Mouse (Mus musculus) small intestine, adult 2 months (tissue): ENCODE data around the gene Rarb. TPM values are rescaled to one million over a fixed set of nuclear protein-coding genes. Genes with fewer than 3 reads are reported as not detected.

Source experiments
- H3K27ac ChIP-seq: fragments of 200-500 bp; 2 replicates; pipeline ENCODE4 v1.5.1; 2012; ENCODE audit warnings: low read depth, low read length, control low read depth, inconsistent platforms; ENCODE audit not compliant: insufficient read depth
- H3K27me3 ChIP-seq: fragments of 200-500 bp; 2 replicates; pipeline ENCODE4 v1.6.1; 2012; ENCODE audit warnings: mild to moderate bottlenecking, moderate library complexity, low read length, inconsistent platforms; ENCODE audit not compliant: control insufficient read depth, insufficient read depth
- H3K36me3 ChIP-seq: fragments of 200-500 bp; 2 replicates; pipeline ENCODE4 v1.6.1; 2012; ENCODE audit warnings: mild to moderate bottlenecking, low read length, control low read depth, inconsistent platforms; ENCODE audit not compliant: control insufficient read depth, insufficient read depth
- H3K4me1 ChIP-seq: fragments of 200-500 bp; 2 replicates; pipeline ENCODE4 v1.6.1; 2012; ENCODE audit warnings: low read length, inconsistent platforms, mixed read lengths; ENCODE audit not compliant: control insufficient read depth, insufficient read depth, insufficient read length
- H3K4me3 ChIP-seq: fragments of 200-500 bp; 2 replicates; pipeline ENCODE4 v1.5.1; 2012; ENCODE audit warnings: low read depth, mild to moderate bottlenecking, control low read depth, inconsistent platforms, low read length, moderate library complexity
- CTCF ChIP-seq: fragments of 200-500 bp; IDR thresholded peaks from 2 replicates; pipeline ENCODE4 v1.5.1; 2012; ENCODE audit warnings: low read depth, mild to moderate bottlenecking, control low read depth, inconsistent platforms, low read length, moderate library complexity, mixed read lengths; ENCODE audit not compliant: insufficient replicate concordance, insufficient read length; ENCODE audit errors: extremely low read depth
- POLR2A ChIP-seq: fragments of 200-500 bp; IDR thresholded peaks from 2 replicates; pipeline ENCODE4 v1.6.1; 2012; ENCODE audit warnings: low read depth, mild to moderate bottlenecking, control low read depth, inconsistent platforms, low read length, moderate library complexity
- WGBS: fragments of 180-500 bp; shearing (Covaris S2); methylation state at CpG from one replicate; pipeline ENCODE4 v1.1.7; 2018; 5-methylcytosine and 5-hydroxymethylcytosine counted together
- polyA plus RNA-seq: library from polyadenylated mRNA; depleted of rRNA; stranded (reverse); fragments of >200 nt; gene quantifications from 2 replicates; pipeline ENCODE4 v1.2.3, GENCODE M21; 2012

Gene Rarb
- polyA plus RNA-seq, 1 experiment: 0.61 TPM

DNA sequence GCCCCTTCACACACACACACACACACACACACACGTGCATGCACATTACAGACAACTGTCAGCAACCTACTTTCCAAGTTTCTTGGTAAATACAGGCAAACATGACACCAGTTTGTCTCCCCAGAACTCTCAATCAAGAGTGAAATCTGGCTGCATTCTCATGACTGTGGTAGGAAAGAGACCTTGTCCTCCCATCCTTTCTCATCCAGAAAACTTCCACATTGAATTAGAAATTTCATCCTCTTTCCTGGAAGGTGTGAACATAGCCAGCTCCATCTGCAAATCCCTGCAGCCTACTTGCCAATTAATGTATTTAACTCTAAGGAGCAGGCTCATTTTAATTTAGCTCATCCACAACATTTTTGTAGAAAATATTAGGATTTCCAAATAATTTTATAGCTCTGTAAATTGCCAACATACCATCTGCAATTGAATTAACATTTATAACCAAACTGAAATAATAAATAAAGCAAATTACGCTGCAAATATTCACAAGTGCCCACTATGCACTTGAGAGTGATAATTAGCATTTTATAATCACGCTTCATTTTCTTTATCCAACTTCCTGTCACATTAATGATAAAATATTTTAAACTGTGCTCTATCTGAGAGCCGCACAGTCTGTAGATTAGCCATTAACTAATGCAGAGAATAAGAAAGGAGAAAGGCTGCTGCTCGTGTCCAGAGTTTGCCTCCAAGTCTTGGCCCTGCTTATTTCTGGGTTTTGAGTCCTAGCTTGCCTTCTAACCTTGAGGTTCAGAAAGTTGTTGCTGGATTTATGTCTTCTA lies 293.6 kb downstream of the Rarb start:
- no peak overlapping the region for H3K4me3 ChIP-seq
- 46% methylated on average over 5 of the region's 5 CpGs for WGBS
- H3K27ac ChIP-seq: no peak overlapping the region
- H3K36me3 ChIP-seq: no peaks in the 10 kb centered on the region
- H3K27me3 ChIP-seq: no peaks in the 10 kb centered on the region
- no peak for TF ChIP-seq POLR2A
- TF ChIP-seq CTCF: no peak
- H3K4me1 ChIP-seq: no peaks in the 10 kb centered on the region

DNA sequence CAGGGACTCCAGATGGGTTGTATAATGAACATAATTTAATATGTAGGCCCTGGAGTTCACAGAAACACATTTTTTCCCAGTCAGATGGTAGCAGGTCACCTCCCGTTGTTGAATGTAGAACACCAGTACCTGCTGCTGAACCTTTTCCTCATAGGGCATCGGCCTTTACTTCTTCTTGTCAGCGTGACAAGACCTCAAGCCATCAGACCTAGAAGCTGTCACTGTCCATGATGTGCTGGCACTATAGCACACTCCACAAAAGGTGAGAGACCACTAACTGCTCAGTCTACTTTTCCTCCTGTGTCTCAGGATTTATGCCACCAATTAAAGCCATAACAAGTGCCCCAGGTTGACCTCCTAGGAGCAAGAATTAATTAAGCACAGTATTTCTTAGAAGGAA lies 296.1 kb downstream of the Rarb start:
- Histone ChIP-seq H3K27ac (no peak overlapping the region), H3K4me3 (no peak overlapping the region), H3K4me1 (no peaks in the 10 kb centered on the region), H3K36me3 (no peaks in the 10 kb centered on the region), H3K27me3 (no peaks in the 10 kb centered on the region)
- TF ChIP-seq POLR2A (no peak), CTCF (no peak)
- 91% methylated on average over 3 of the region's 3 CpGs for WGBS

DNA sequence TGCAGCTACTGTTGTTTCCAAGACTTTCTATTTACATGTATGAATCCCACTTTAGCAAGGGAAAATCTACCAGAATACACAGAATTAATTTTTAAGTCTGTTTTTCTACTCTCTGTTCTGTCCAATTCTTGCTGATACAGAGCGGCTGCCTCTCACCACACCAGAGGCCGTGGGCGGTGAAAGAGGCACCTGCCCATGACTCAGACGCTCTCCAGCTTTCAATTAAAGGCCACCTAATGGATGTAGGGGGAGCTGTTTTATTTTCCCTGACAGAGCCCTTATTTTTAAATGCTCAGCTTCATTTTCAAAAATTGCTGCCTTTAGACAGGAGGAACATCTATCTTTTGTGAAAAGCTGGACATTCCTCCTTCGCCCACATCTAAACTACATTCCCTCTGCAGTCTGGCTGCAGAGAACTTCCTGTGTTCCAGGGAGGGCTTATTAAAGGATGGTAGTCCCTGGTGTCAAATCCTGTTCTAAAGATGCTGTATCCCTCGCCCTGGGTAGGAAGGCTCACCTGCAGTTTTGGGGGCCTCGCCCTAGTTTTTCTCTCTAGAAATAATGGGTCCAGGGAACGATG lies 299.3 kb downstream of the Rarb start:
- no peaks in the 10 kb centered on the region for H3K4me1 ChIP-seq
- WGBS: 69% methylated on average over 8 of the region's 8 CpGs
- no peaks in the 10 kb centered on the region for H3K36me3 ChIP-seq
- H3K4me3 ChIP-seq: no peak overlapping the region
- H3K27ac ChIP-seq: no peak overlapping the region
- no peaks in the 10 kb centered on the region for H3K27me3 ChIP-seq
- TF ChIP-seq CTCF (no peak), POLR2A (no peak)

DNA sequence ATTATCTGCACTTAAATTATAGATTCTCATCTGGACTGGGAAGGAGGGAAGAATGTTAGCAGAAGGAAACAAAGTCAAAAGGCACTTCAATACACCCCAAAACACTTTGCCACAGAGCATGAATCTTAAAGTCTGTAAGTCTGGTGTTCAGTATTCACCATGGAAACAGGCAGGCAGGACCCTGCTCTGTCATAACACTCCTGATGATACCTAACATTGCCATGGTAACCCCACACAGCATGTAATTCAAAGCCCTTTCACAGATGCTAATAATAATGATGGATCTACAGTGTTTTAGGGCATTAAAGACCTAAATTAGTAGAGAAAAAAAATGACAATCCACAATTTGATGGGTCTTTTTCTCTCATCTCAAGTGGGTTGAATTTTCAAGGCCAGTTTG lies 301.0 kb downstream of the Rarb start:
- H3K4me3 ChIP-seq: no peak overlapping the region
- H3K36me3 ChIP-seq: no peaks in the 10 kb centered on the region
- no peak overlapping the region for H3K27ac ChIP-seq
- no peak for TF ChIP-seq POLR2A
- no peak for TF ChIP-seq CTCF
- H3K27me3 ChIP-seq: no peaks in the 10 kb centered on the region
- H3K4me1 ChIP-seq: no peaks in the 10 kb centered on the region

DNA sequence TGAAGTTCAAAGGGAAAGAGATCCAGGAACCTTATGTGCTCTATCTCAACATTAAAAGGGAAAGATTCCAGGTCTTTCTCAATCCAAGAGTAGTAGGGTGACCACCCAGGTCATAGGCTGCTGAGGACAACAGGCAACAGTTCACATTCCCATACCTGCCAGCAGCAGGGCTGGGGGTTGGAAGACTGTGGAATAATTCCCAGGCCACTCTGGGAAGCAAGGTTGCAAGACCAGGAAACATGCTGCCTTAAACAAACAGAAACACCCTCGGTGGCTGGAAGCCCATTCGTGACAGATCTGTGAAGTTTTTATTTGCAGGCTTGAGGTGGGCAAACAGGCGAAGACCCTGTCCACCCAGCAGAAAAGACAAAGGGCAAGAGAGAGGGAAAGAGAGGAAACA lies 303.2 kb downstream of the Rarb start:
- Histone ChIP-seq H3K4me3 (no peak overlapping the region), H3K27me3 (no peaks in the 10 kb centered on the region), H3K36me3 (no peaks in the 10 kb centered on the region), H3K4me1 (no peaks in the 10 kb centered on the region), H3K27ac (no peak overlapping the region)
- 22% methylated on average over 3 of the region's 3 CpGs for WGBS
- TF ChIP-seq CTCF (no peak), POLR2A (no peak)

DNA sequence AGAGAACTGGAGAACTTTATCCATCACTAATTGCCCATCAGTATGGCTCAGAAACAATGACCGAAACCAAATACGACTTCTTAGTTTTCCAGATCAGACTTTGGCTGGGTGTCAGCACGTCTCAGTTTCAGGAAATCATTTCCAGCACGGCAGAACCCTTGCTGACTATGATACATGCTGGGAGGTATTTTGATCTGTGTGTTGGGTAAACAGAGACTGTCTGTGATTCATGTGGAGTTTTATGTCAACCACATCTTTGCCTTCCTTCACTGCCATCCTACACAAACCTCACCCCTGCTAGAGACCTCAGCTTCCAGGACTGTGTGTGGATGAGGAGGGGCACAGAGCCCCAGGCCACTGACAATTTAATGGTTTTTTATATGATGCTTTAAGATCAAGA lies 308.4 kb downstream of the Rarb start:
- 61% methylated on average over 4 of the region's 4 CpGs for WGBS
- TF ChIP-seq POLR2A (no peak), CTCF (no peak)
- no peaks in the 10 kb centered on the region for H3K36me3 ChIP-seq
- H3K27ac ChIP-seq: no peak overlapping the region
- H3K27me3 ChIP-seq: no peaks in the 10 kb centered on the region
- H3K4me3 ChIP-seq: no peak overlapping the region
- no peaks in the 10 kb centered on the region for H3K4me1 ChIP-seq

DNA sequence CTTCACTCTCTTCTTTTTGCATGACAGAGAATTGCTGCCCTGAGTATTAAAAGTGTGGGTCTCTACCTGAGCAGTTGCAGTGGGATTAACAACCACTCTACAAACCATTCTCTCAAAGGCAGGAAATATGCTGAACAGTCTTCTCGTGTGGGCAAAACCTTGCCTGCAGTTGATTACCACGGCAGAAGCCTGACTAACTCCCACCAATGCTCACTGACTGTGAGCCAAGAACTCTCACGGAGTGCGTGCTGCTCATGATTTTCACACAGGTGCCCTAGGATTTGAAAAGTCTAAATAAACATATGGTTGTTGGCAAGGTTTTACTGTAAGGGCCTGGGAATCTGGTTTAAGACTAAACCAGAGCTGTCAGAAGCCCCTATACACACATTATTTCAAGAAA lies 309.1 kb downstream of the Rarb start:
- no peaks in the 10 kb centered on the region for H3K36me3 ChIP-seq
- 84% methylated on average over 4 of the region's 4 CpGs for WGBS
- no peak overlapping the region for H3K27ac ChIP-seq
- TF ChIP-seq CTCF (no peak), POLR2A (no peak)
- H3K27me3 ChIP-seq: no peaks in the 10 kb centered on the region
- H3K4me1 ChIP-seq: no peaks in the 10 kb centered on the region
- H3K4me3 ChIP-seq: no peak overlapping the region

GRCm38 (mm10) chr14:16508760-16509159 lies 310.2 kb downstream of the Rarb start:
- WGBS: 84% methylated on average over 7 of the region's 7 CpGs
- H3K36me3 ChIP-seq: no peaks in the 10 kb centered on the region

More at GRCm38 (mm10) chr14:16508760-16509159, 310.2 kb downstream of the Rarb start:
- H3K27me3 ChIP-seq: no peaks in the 10 kb centered on the region
- H3K27ac ChIP-seq: no peak overlapping the region
- no peak for TF ChIP-seq CTCF
- TF ChIP-seq POLR2A: no peak
- H3K4me1 ChIP-seq: no peaks in the 10 kb centered on the region
- H3K4me3 ChIP-seq: no peak overlapping the region
